Mouse (Mus musculus): ENCODE data around the gene Npb.
"Not testable (repeated sequence)": the region's sequence is repeated elsewhere in the genome, so short reads cannot be mapped to it uniquely, and the experiment has no call there.

The Npb gene

GRCm38 (mm10) chr11:120580190-120580589 is 28.1 kb upstream of the Npb start:
- peak; percentile 39 to 41 for DNase-seq

GRCm38 (mm10) chr11:120580871-120581331 is 27.4 kb upstream of the Npb start:
- DNase-seq = peak; percentile 55

- peak; percentile 93 to 95 for DNase-seq
Observed at GRCm38 (mm10) chr11:120581490-120582267, 26.6 kb upstream of the Npb start, which contains the start of gene Arhgdia. Arhgdia (minus strand) TSS chr11:120581624.

GRCm38 (mm10) chr11:120582268-120582981 is 25.9 kb upstream of the Npb start:
- DNase-seq = peak; percentile 55 to 70

GRCm38 (mm10) chr11:120582982-120583293 is 25.3 kb upstream of the Npb start:
- DNase-seq = not testable (repeated sequence)

GRCm38 (mm10) chr11:120583937-120584336 is 24.3 kb upstream of the Npb start:
- DNase-seq = no peak

DNA sequence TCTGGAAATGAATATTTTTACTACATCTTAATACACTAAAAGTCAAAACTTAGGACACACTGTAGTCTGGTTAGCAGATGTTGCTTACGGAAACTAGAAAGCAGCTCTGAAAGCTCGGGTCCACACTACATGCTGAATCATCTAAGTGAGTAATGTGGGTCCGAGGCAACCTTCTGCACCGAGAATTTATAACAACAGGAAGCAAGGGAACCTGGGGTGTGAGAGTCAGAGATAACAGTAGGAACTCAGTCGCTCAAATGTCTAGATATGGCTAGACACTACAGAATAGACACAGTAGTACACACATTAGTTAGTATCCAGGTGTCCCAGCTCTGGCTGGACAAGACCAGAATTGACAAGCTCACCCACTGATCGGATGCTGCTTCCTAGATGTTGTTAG is 19.7 kb upstream of the Npb start:
- DNase-seq = no peak

DNA sequence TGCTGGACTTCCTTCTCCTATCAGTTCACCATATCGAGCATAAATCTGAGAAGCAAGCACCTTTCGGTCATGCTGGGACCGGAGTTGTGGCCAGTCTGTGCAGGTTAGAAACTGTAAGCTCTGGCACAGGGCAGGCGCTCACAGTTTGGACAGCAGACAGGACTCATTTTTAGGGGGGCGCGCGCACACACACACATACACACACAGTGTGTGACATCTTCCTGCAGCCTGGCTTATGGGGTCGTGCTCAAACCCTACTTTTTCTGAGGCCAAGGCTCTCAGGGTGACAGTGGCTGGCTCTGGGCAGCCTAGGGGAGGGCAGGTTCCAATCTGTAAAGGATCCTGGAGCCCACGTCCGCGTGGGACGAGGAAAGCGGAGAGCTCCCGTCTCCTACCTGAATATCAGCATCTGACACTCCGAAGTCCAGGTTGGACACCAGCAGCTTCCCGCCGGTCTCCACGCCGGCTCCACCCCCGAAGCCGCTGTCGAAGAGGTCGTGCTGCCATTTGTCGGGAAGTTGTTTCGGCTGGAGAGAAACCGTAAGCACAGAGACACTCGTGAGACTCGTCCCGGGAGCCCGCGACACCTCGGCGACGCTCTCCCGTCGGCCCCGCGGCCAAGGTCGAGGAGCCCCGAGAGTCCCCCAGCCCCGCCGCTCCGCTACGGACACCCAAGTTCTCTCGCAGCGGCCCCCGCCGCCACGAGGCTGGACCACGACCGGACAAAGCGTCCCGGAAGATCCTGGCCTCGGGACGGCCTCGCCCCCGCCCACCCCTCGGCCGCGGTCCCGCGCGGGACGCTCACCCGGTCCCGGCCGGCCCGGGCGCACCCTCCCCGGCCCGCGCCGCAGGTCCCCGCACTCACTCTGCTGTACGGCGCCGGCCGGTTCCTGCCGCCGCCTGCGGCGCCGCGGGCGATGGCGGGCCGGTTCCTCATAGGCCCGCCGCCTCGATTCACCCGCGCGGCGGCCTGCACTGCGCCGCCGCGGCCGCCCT is 10.7 kb upstream of the Npb start:
- peak; percentile 14 to 37 for DNase-seq

- peak; percentile 93 to 96 for DNase-seq
Observed at GRCm38 (mm10) chr11:120598283-120598989, 9.8 kb upstream of the Npb start, which contains the start of the genes Alyref and Anapc11. Alyref (minus strand) TSS chr11:120598365. Anapc11 (plus strand) TSS chr11:120598421.

DNA sequence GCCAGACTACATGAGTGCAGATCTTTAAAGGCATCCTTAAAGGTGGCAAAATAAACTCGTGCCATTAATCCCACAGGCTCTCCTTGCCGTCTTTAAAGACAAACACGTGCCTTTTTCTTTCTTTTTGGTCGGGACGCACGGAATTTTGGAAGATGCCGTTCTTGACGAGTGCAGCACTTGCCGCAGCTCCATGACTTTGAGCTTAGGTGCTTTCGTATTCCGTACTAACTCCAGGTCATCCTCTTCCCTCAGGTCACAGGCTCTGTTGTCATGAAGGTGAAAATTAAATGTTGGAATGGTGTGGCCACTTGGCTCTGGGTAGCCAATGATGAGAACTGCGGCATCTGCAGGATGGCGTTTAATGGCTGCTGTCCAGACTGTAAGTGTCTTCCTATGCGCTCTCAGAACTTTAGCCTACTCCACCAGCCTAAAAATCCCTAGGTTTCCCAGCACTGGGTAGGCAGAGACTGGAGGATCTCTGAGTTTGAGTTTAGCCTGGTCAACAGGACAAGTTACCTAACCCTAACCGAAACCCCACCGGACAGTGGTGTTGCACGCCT is 9.2 kb upstream of the Npb start:
- DNase-seq = no peak

- no peak for DNase-seq
Observed at GRCm38 (mm10) chr11:120600716-120601115, 7.6 kb upstream of the Npb start.

GRCm38 (mm10) chr11:120603545-120603944 is 4.7 kb upstream of the Npb start:
- DNase-seq = no peak

DNA sequence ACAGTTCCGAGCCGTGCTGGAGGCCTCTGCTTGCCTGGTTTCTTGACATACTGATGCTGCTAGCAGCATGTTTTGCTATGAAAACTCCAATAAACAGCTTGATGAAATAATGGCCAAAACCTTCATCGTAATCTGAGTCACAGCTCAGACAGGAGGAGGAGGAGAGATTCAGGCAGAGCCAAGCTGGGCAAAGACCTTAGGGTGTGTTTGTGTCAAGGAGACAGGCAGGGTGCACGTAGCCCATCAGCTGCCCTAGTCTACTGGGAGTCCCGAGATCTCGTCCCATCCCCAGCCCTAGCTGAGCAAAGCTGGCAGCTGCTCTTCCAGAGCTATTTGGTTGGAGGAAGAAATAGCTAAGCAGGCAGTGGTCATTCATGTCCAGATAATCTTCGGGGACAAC is 2.6 kb upstream of the Npb start:
- DNase-seq = no peak

- DNase-seq = no peak
Observed at GRCm38 (mm10) chr11:120606764-120607163, 1.5 kb upstream of the Npb start.

DNA sequence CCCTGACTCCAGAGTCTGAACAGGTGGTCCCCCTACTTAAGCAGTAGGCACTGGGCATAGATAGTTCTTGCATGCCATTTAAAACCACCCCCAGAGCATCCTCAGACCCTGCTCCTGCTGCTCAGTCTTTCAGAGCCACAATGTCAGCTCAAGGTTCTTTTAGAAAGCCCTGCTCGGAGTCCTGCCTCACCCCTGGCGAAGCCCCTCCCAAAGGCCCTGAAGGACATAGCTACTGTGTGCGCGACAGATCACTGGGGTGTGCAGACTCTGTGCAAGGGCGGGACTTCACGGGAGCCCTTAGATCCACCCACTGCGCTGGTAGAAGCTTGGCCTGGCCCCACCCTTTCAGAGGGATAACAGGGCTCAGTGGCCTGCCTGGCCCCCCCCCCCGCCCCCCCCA is 973 bp downstream of the Npb start:
- DNase-seq = no peak

DNA sequence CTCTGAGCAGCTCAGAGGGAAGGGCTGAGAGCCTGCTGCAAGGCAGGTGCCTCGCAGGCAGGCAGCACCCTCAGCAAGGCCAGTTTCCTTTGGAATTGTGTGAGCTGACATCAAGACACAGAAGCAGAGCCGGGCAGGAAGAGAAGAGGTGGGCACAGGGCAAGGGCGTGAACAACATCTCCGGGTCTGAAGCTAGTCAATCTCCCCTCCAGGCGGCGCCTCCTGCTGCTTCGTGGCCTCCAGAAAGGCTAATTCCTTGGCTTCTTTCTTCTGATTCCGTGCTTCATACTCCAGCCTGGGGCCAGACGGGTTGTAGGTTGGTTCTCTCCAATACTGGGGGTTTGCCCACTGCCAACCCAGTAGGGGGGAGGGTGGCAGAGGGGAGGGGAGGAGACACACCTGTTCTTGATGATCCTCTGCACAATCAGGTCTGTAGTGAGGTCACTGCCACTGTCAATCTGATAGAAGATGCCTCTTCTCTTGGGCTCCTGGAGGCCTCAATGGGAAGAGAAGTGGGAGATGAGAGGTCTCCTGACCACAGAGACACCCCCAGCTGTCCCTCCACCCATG is 2.3 kb downstream of the Npb start:
- DNase-seq = no peak

DNA sequence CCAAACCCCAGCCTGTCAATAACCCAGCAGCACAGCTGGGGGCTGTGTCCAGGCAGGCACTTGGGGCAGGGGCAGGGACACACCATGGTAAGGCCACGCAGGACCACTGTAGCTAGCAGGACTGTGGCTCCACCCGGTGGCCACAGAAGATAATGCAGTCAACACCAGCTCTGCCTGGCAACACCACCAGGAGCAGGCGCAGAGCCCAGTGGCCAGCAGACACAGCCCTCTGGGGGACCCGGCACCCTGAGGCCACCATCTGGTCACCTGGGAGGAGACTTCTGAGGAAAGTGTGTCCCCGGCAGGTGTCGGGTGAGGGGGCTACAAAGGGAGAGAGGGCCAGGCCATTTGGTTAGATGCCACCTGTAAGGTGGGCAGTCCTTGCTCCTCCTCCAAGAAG is 4.5 kb downstream of the Npb start:
- DNase-seq = peak; percentile 96 to 97

DNA sequence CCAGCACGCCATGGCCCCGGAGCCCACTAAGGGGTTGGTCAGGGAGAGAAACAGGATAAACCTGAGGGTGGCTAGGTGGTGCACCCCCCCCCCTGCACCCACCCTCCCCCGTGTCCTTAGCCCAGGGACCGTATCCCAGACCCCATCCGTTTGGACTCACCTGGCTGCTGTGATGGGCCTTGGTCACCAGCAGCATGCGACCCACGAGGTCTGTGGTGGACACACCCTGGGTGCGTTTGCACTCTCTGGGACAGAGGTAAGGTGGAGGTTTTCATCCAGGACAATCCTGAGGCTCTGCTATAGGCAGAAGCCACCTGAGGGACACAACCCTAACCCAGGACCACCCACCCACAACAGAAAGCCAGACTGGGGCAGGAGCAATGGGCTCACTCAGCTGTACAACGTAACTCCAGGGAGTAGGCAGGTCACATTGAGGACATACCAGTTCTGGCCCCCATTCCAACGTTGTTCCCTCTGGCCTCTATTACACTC is 5.2 kb downstream of the Npb start:
- DNase-seq = peak in 1 of 2 experiments; percentile 26

GRCm38 (mm10) chr11:120613976-120614375 is 5.7 kb downstream of the Npb start:
- DNase-seq = peak in 1 of 2 experiments; percentile 39

DNA sequence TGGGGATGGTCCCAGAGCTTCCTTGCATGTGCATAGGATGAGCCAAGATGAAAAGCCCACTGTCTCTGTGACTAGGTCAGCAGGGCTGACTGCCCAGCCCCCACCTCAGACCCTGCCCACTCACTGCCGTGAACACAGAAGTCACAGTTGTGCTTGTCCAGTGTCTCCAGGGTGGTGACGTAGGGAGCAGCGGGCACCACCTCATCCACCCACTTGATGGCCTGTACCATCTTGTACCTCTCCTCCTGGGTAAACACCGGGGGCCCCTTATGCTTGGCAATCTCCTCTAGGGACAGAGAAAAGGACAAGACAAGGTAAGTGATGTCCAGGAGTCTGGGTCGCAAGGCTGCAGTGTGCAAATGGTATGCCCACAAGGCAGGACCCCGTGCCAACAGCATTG is 6.9 kb downstream of the Npb start:
- no peak for DNase-seq

- DNase-seq = no peak
Observed at GRCm38 (mm10) chr11:120615606-120616203, 7.4 kb downstream of the Npb start.

Measured in cerebellum, postnatal 14 days (tissue).